Mouse (Mus musculus) heart, embryonic 16.5 days (tissue): ENCODE measurements at regions not wholly inside any gene's neighbourhood (a gene's known extent, or its start where the extent isn't known, plus 50 kb on each side); places are given as distances from the start of the nearest gene placed in this dataset.

Experiments
- ATAC-seq: fragments of 200-750 bp; cut with Nextera tagmentation; replicated peaks from 2 replicates; pipeline ENCODE4 v1.8.0; 2017; ENCODE audit warnings: moderate number of reproducible peaks; ENCODE audit not compliant: insufficient read depth, low FRiP score; ENCODE audit errors: extremely low read depth
- H3K27ac ChIP-seq: fragments of 300-500 bp; sonication (generic); 2 replicates; pipeline ENCODE4 v1.5.1; 2014; ENCODE audit warnings: mild to moderate bottlenecking, low read length, control low read depth, moderate library complexity
- H3K27me3 ChIP-seq: fragments of 300-500 bp; sonication (generic); 2 replicates; pipeline ENCODE4 v1.6.1; 2014; ENCODE audit warnings: low read length, mixed read lengths; ENCODE audit not compliant: control insufficient read depth, insufficient read depth
- H3K36me3 ChIP-seq: fragments of 300-500 bp; sonication (generic); 2 replicates; pipeline ENCODE4 v1.6.1; 2014; ENCODE audit not compliant: control insufficient read depth, insufficient read depth
- H3K4me1 ChIP-seq: fragments of 300-500 bp; sonication (generic); 2 replicates; pipeline ENCODE4 v1.6.1; 2014; ENCODE audit warnings: low read length, mixed read lengths; ENCODE audit not compliant: control insufficient read depth, insufficient read depth
- H3K4me2 ChIP-seq: fragments of 300-500 bp; sonication (generic); 2 replicates; pipeline ENCODE4 v1.6.1; 2014; ENCODE audit warnings: low read depth, mild to moderate bottlenecking, control low read depth, low read length
- H3K4me3 ChIP-seq: fragments of 300-500 bp; sonication (generic); 2 replicates; pipeline ENCODE4 v1.5.1; 2014; ENCODE audit warnings: mild to moderate bottlenecking, control low read depth, low read length
- H3K9ac ChIP-seq: fragments of 300-500 bp; sonication (generic); 2 replicates; pipeline ENCODE4 v1.6.1; 2014; ENCODE audit warnings: low read length, control low read depth
- H3K9me3 ChIP-seq: fragments of 300-500 bp; sonication (generic); replicated peaks from 2 replicates; pipeline ENCODE4 v1.6.1; 2016; ENCODE audit warnings: low read length; ENCODE audit not compliant: control insufficient read depth
- WGBS: fragments of 180-500 bp; shearing (Covaris S2); extraction: QIAGEN DNeasy Blood & Tissue Kit; methylation state at CpG from one replicate; pipeline ENCODE4 v1.1.7; 2014; 5-methylcytosine and 5-hydroxymethylcytosine counted together

- Histone ChIP-seq H3K4me3 (no peak overlapping the region), H3K4me1 (peaks cover 7% of the 10 kb centered on the region; the same call in 1 of the 2 replicates), H3K9me3 (no peaks in the 10 kb centered on the region), H3K27me3 (peaks cover 2% of the 10 kb centered on the region; the same call in 1 of the 2 replicates), H3K4me2 (no peak overlapping the region), H3K9ac (no peak overlapping the region), H3K27ac (no peak overlapping the region), H3K36me3 (no peaks in the 10 kb centered on the region)
- WGBS = 44% methylated on average over 7 of the region's 7 CpGs
- ATAC-seq = no peak
These were observed 214.6 kb downstream of the 3100002H09Rik start for GRCm38 (mm10) chr4:124395966-124396395.

- H3K27me3 ChIP-seq = peaks cover 2% of the 10 kb centered on the region; the same call in 1 of the 2 replicates
- 80% methylated on average over 14 of the region's 14 CpGs for WGBS
- no peak overlapping the region for H3K4me2 ChIP-seq
- H3K27ac ChIP-seq = no peak overlapping the region
- peaks cover 7% of the 10 kb centered on the region; the same call in 1 of the 2 replicates for H3K4me1 ChIP-seq
- H3K4me3 ChIP-seq = no peak overlapping the region
- no peak for ATAC-seq
- H3K9ac ChIP-seq = no peak overlapping the region
- H3K36me3 ChIP-seq = no peaks in the 10 kb centered on the region
- H3K9me3 ChIP-seq = no peaks in the 10 kb centered on the region
These were observed 215.3 kb downstream of the 3100002H09Rik start for GRCm38 (mm10) chr4:124395069-124395965.

- WGBS = 35% methylated on average over 10 of the region's 10 CpGs
- no peaks in the 10 kb centered on the region for H3K36me3 ChIP-seq
- no peak overlapping the region for H3K4me3 ChIP-seq
- no peak overlapping the region for H3K27ac ChIP-seq
- no peak overlapping the region for H3K9ac ChIP-seq
- no peak for ATAC-seq
- H3K4me2 ChIP-seq = no peak overlapping the region
- no peaks in the 10 kb centered on the region for H3K9me3 ChIP-seq
- peaks cover 7% of the 10 kb centered on the region; the same call in 1 of the 2 replicates for H3K4me1 ChIP-seq
- H3K27me3 ChIP-seq = peaks cover 2% of the 10 kb centered on the region; the same call in 1 of the 2 replicates
These were observed 217.0 kb downstream of the 3100002H09Rik start for GRCm38 (mm10) chr4:124393595-124393994.

GRCm38 (mm10) chr4:124389067-124389466 is 221.5 kb downstream of the 3100002H09Rik start:
- H3K4me2 ChIP-seq = no peak overlapping the region
- H3K4me1 ChIP-seq = peaks cover 7% of the 10 kb centered on the region
- H3K4me3 ChIP-seq = no peak overlapping the region
- H3K27me3 ChIP-seq = no peaks in the 10 kb centered on the region; the same call in 1 of the 2 replicates
- WGBS = 48% methylated on average over 10 of the region's 10 CpGs
- no peaks in the 10 kb centered on the region for H3K9me3 ChIP-seq
- no peak overlapping the region for H3K27ac ChIP-seq
- no peak overlapping the region for H3K9ac ChIP-seq
- ATAC-seq = no peak
- H3K36me3 ChIP-seq = no peaks in the 10 kb centered on the region

GRCm38 (mm10) chr4:124385106-124386055 is 225.2 kb downstream of the 3100002H09Rik start:
- Histone ChIP-seq H3K9me3 (no peaks in the 10 kb centered on the region), H3K27ac (no peak overlapping the region), H3K4me1 (peaks cover 7% of the 10 kb centered on the region), H3K4me3 (no peak overlapping the region), H3K27me3 (no peaks in the 10 kb centered on the region), H3K9ac (no peak overlapping the region), H3K36me3 (no peaks in the 10 kb centered on the region), H3K4me2 (no peak overlapping the region)
- no peak for ATAC-seq
- 28% methylated on average over 11 of the region's 11 CpGs for WGBS

- no peaks in the 10 kb centered on the region for H3K36me3 ChIP-seq
- H3K9ac ChIP-seq = no peak overlapping the region
- H3K27ac ChIP-seq = no peak overlapping the region
- WGBS = 65% methylated on average over 5 of the region's 5 CpGs
- H3K4me3 ChIP-seq = no peak overlapping the region
- no peak overlapping the region for H3K4me2 ChIP-seq
- no peaks in the 10 kb centered on the region for H3K9me3 ChIP-seq
- no peak for ATAC-seq
- H3K4me1 ChIP-seq = no peaks in the 10 kb centered on the region
- H3K27me3 ChIP-seq = peaks cover 7% of the 10 kb centered on the region
These were observed 234.1 kb downstream of the 3100002H09Rik start for GRCm38 (mm10) chr4:124376504-124376903.

- H3K4me1 ChIP-seq = no peaks in the 10 kb centered on the region
- peaks cover 7% of the 10 kb centered on the region for H3K27me3 ChIP-seq
- ATAC-seq = no peak
- H3K4me2 ChIP-seq = no peak overlapping the region
- WGBS = 54% methylated on average over 6 of the region's 6 CpGs
- H3K9ac ChIP-seq = no peak overlapping the region
- no peaks in the 10 kb centered on the region for H3K9me3 ChIP-seq
- H3K36me3 ChIP-seq = no peaks in the 10 kb centered on the region
- no peak overlapping the region for H3K27ac ChIP-seq
- H3K4me3 ChIP-seq = no peak overlapping the region
These were observed 235.0 kb downstream of the 3100002H09Rik start for GRCm38 (mm10) chr4:124375581-124375980.

GRCm38 (mm10) chr4:124368831-124369230 is 241.8 kb downstream of the 3100002H09Rik start:
- WGBS = 77% methylated on average over 3 of the region's 3 CpGs
- H3K9ac ChIP-seq = no peak overlapping the region
- no peaks in the 10 kb centered on the region for H3K9me3 ChIP-seq
- no peaks in the 10 kb centered on the region for H3K27me3 ChIP-seq
- no peak overlapping the region for H3K4me2 ChIP-seq
- no peaks in the 10 kb centered on the region for H3K36me3 ChIP-seq
- no peak overlapping the region for H3K27ac ChIP-seq
- no peaks in the 10 kb centered on the region for H3K4me1 ChIP-seq
- no peak for ATAC-seq
- no peak overlapping the region for H3K4me3 ChIP-seq
